Mouse (Mus musculus) brain, embryonic 18.5 days (tissue): ENCODE measurements around the gene Klhl40.

Experiments used
- DNase-seq: peaks from one replicate; pipeline ENCODE4 v3.0.0-alpha.2; 2012; ENCODE audit warnings: low read depth, low spot score

Gene Klhl40

DNA sequence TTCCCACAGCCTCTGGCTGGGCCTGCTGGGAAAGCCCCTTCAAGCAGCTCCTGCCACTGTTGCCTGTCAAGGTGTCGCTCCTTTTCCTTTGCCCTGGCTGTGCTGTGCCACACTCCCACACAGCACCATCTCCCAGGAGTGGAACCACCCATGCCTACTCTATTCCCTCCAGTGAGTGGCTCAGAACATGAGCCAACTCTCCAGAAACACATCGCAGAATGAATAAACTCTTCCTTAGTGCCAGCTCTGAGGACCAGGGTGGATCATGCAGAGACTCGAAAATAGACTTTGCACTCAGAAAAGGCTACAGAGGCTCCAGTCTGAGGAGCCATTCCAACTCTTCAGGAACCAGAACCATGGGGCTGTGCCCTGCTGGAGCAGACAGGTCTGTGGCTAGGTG lies 48.9 kb downstream of the Klhl40 start:
- DNase-seq = no peak

DNA sequence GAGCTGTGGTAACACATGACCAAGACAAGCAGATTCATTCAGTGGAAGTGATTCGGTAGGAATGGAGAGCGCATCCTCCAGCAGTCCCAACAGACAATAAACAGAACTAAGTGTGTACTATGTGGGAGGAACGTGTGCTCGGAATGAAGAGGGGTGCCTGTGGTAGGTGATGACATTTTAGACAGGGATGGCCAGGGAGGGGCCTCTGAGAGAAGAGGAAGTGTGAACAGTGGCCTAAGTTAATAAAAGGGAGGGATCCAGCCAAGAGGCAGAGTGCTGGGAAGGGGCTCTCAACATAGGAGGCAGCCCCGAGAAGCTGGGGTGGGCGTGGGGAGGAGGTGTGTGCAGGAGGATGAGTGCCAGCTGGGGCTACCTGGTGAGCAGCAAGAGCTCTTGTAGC lies 50.9 kb downstream of the Klhl40 start:
- no peak for DNase-seq

DNA sequence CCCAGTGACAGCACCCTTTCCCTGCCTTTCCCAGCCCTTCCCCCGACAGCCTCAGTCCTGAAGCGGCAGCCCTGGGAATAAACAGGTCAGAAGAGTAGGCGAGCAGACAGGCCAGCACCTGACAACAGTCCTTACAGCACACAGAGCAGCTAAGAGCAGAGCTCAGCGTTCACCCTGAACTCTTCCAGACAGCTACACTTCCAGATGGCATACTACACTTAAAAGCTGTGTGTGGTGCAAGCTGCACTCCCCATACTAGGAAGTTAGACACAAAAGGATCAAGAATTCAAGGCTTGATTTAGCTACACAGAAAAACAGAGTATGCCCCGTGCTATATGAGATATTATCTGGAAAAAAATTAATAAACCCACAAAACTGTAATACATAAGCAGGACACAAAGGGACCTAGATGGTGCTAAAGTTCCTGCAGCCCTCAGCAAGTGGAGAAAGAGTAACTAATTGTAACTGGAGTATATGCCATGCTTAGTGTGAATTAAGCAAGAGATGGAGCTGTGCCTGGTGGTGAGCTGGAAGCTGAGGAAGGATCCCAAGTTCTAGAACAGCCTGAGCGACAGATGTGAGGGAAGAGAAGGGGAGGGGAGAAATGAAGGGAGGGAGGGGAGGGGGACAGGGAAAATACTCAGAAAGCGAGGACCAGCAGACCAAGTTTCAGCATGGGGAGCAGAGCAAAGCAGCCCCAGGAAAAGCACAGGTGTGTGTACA lies 52.0 kb downstream of the Klhl40 start:
- DNase-seq = no peak

DNA sequence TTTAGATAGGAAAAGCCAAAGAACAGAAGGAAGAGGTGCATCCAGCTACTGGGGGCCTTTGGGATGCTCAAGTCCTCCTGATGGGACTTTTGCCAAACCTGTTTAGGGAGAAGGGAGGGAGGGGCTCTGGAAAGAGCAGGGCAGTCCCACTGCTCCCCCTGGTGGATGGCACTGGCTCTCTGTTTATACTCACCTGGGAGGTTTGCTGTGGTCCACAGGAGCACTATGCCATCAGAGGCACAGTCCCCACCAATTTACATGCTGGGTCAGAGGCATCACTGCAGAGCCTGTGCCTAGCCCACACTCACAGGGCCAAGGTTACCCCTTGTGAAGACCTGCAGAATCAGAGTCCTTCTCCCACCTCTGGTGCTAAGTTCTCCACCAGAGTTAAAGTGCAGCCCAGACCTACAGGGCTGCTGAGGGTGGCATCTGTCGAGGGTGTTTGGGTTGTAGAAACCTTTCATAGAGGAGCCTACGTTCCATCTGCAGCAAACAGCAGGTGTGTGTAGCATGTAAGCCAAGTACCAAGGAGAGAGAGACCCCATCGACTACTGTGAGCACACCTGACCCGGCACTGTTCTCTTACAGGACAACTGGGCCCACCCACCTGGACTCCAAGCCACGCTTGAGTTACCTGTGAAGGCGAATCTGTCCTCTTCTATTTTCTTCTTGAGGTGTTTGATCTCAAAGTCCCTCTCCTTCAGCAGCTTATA lies 53.0 kb downstream of the Klhl40 start:
- no peak for DNase-seq

DNA sequence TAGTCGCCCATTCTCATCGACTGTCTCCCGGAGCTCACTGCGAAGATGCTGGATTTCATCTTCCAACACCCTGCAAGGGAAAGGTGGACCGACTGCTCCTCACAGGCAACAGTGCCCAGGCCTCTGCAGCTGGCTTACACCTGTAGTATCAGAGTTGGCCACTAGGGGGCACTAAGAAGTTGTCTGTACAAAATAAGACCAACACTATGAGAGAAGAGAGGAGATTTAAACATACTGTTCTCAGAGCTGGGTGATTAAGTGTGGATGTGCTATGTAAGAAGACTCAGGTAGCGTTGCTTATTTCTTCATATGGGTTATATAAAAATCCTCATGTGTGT lies 53.5 kb downstream of the Klhl40 start:
- DNase-seq = no peak
